Mouse (Mus musculus) embryo, embryonic 11.5 days (tissue): ENCODE measurements around the gene Flywch1.

ENCODE experiments used
- DNase-seq: peaks from one replicate; pipeline ENCODE4 v3.0.0-alpha.2; 2012; ENCODE audit warnings: low read depth, low spot score

Flywch1 gene

GRCm38 (mm10) chr17:23705525-23706104 is 65.8 kb downstream of the Flywch1 start:
- DNase-seq: no peak

DNA sequence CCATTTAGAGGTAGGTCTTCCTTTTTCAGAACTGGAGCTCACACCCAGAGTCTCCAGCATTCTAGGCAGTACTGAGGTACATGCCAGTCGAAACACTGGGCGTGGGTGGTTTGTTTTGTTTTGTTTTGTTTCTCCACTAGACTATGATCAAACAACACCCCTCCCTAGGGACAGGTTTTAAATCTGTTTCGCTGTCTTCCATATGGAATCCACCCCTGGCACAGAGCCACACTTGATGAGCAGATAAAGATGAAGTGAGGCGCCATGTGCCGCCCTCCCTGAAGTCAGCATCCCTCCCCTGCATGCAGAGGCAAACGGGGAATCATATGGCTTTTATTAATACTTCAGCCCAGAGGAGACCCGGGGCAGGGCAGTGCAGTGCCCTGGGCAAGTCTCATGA is 66.7 kb downstream of the Flywch1 start:
- DNase-seq: no peak

GRCm38 (mm10) chr17:23703301-23703700 is 68.1 kb downstream of the Flywch1 start:
- DNase-seq: no peak
